Comparison of ENCODE assay signal across 10 mouse cellular contexts in the genomic region with DNA sequence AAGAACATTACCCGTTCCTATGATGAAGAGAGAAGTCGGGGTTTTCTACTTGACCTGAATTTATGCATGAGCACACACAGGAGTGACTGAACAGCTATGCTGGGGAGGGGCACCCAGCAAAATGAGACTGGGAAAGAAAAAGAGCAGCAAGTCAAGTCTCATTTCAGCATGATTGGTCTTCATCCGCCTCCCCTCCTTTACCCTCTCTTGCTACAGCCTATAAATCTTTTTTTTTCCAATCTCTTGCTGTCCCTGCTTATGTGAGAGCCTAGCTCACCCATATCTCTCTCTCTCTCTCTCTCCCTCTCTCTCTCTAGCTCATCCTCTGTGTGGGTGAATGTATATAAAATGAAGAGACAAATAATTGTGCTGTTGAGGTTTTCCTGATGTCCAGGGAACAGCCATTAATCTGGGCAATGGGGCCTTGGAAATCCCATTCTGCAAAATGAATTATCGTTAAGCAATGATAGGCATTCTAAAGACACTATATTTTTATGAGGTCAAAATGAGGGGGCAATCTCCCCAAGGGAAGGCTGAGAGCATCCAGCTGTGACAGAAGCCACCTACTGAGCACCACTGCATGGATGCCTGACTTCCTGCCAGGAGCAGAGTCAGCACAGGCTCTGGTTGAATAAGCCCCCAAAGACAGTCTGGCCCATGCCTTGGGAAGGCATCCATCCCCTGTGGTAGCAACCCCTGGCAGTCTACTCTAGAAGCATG.
A peak's percentile ranks its signal among the peaks of the same experiment; 100 is the strongest.
DNase-seq lines count a peak whose midpoint lies in the region; ATAC-seq lines count a peak whose summit lies in the region.
"Had no signal": no experiment of that assay in that cellular context is flagged by ENCODE, and none has a peak within 500 bp of the region (broad histone marks: within the 10 kb centered on the region; RNA-seq: fewer than 3 reads in every experiment).

No protein-coding gene starts in this region.

- H3K27ac ChIP-seq in embryonic facial prominence, embryonic 11.5 days (replicated peaks; ENCODE audit: low read depth, low read length): no peak overlapping the region
- H3K27ac ChIP-seq in embryonic facial prominence, embryonic 10.5 days (replicated peaks): no peak overlapping the region
- peak overlapping the region; percentile 83 for H3K27ac ChIP-seq in forebrain, embryonic 14.5 days (ENCODE audit: low read depth, low read length)
- peak overlapping the region; percentile 51; the same call in 1 of the 2 replicates for H3K27ac ChIP-seq in neural tube, embryonic 11.5 days (ENCODE audit: low read depth, low read length)
- H3K27ac ChIP-seq in liver, embryonic 12.5 days: no peak overlapping the region
- H3K27ac ChIP-seq: heart, embryonic 13.5 days had no signal

- peaks cover 2% of the 10 kb centered on the region for H3K4me1 ChIP-seq in embryonic facial prominence, embryonic 11.5 days (ENCODE audit: control insufficient read depth, insufficient read depth, low read length)
- peaks cover 80% of the 10 kb centered on the region for H3K4me1 ChIP-seq in embryonic facial prominence, embryonic 10.5 days
- peaks cover 57% of the 10 kb centered on the region for H3K4me1 ChIP-seq in forebrain, embryonic 14.5 days (ENCODE audit: control insufficient read depth, insufficient read depth, low read length)
- peaks cover 69% of the 10 kb centered on the region for H3K4me1 ChIP-seq in neural tube, embryonic 11.5 days (ENCODE audit: control insufficient read depth, insufficient read depth, low read length)
- peaks cover 24% of the 10 kb centered on the region for H3K4me1 ChIP-seq in liver, embryonic 12.5 days

- DNase-seq in embryonic facial prominence, embryonic 11.5 days (ENCODE audit: low spot score): peak; percentile 24
- no peak for DNase-seq in embryonic facial prominence, embryonic 10.5 days (ENCODE audit: low spot score)
- peak; percentile 73 for DNase-seq in forebrain, embryonic 14.5 days (ENCODE audit: low spot score)
- DNase-seq in kidney, postnatal 10 days: peak; percentile 78
- peak; percentile 55 for DNase-seq in neural tube, embryonic 11.5 days (ENCODE audit: low spot score)
- DNase-seq in thymus, postnatal 14 days: no peak
- no peak for DNase-seq in frontal cortex, postnatal 14 days (ENCODE audit: low spot score in 2 of 2)
- DNase-seq: thymus, adult 18-20 months had no signal

- no peak overlapping the region for H3K9ac ChIP-seq in embryonic facial prominence, embryonic 11.5 days (replicated peaks; ENCODE audit: low read length)
- peak overlapping the region; percentile 29; the same call in 1 of the 2 replicates for H3K9ac ChIP-seq in forebrain, embryonic 14.5 days (ENCODE audit: low read length)
- H3K9ac ChIP-seq in neural tube, embryonic 11.5 days (ENCODE audit: low read length): no peak overlapping the region
- no peak overlapping the region for H3K9ac ChIP-seq in liver, embryonic 12.5 days
- H3K9ac ChIP-seq: heart, embryonic 13.5 days had no signal

- no peaks in the 10 kb centered on the region for H3K27me3 ChIP-seq in embryonic facial prominence, embryonic 11.5 days (ENCODE audit: control insufficient read depth, insufficient read depth, low read length)
- H3K27me3 ChIP-seq in embryonic facial prominence, embryonic 10.5 days (replicated peaks; ENCODE audit: low read depth, poor library complexity, severe bottlenecking): no peaks in the 10 kb centered on the region
- H3K27me3 ChIP-seq in forebrain, embryonic 14.5 days (replicated peaks; ENCODE audit: control insufficient read depth, insufficient read depth, low read length): no peaks in the 10 kb centered on the region
- H3K27me3 ChIP-seq in neural tube, embryonic 11.5 days (ENCODE audit: control insufficient read depth, insufficient read depth, low read length): no peaks in the 10 kb centered on the region
- H3K27me3 ChIP-seq in liver, embryonic 12.5 days (replicated peaks): 0 out of 2 replicates have a peak, but pooled peaks cover 7% of the 10 kb centered on the region
- H3K27me3 ChIP-seq: heart, embryonic 13.5 days had no signal

- 59% methylated on average over 4 of the region's 4 CpGs for WGBS in embryonic facial prominence, embryonic 11.5 days
- 52% methylated on average over 4 of the region's 4 CpGs for WGBS in embryonic facial prominence, embryonic 10.5 days
- 25% methylated on average over 4 of the region's 4 CpGs for WGBS in forebrain, embryonic 14.5 days
- 17% methylated on average over 4 of the region's 4 CpGs for WGBS in neural tube, embryonic 11.5 days
- WGBS in liver, embryonic 12.5 days (ENCODE audit: insufficient replicate concordance): 67% methylated on average over 4 of the region's 4 CpGs

- no peak for ATAC-seq in embryonic facial prominence, embryonic 11.5 days (replicated peaks; ENCODE audit: insufficient number of reproducible peaks, low FRiP score, low TSS enrichment, low read depth)
- ATAC-seq in forebrain, embryonic 14.5 days: no peak
- ATAC-seq in neural tube, embryonic 11.5 days (ENCODE audit: insufficient read depth, low FRiP score, low TSS enrichment): peak; percentile 68
- ATAC-seq in liver, embryonic 12.5 days: no peak

- no peak overlapping the region for H3K4me3 ChIP-seq in embryonic facial prominence, embryonic 11.5 days (ENCODE audit: low read depth, low read length)
- no peak overlapping the region for H3K4me3 ChIP-seq in embryonic facial prominence, embryonic 10.5 days
- H3K4me3 ChIP-seq in forebrain, embryonic 14.5 days (ENCODE audit: low read depth, low read length): no peak overlapping the region
- H3K4me3 ChIP-seq in neural tube, embryonic 11.5 days (ENCODE audit: low read depth, low read length): no peak overlapping the region
- H3K4me3 ChIP-seq in liver, embryonic 12.5 days: no peak overlapping the region
- H3K4me3 ChIP-seq: heart, embryonic 13.5 days had no signal

- H3K4me2 ChIP-seq in embryonic facial prominence, embryonic 11.5 days (ENCODE audit: low read depth, low read length): no peak overlapping the region
- peak overlapping the region; percentile 34 for H3K4me2 ChIP-seq in forebrain, embryonic 14.5 days (ENCODE audit: low read length)
- no peak overlapping the region for H3K4me2 ChIP-seq in neural tube, embryonic 11.5 days (ENCODE audit: low read depth)
- H3K4me2 ChIP-seq in liver, embryonic 12.5 days: no peak overlapping the region
- H3K4me2 ChIP-seq: heart, embryonic 13.5 days had no signal

- no peaks in the 10 kb centered on the region for H3K9me3 ChIP-seq in embryonic facial prominence, embryonic 11.5 days (replicated peaks; ENCODE audit: control insufficient read depth, low read length)
- H3K9me3 ChIP-seq in embryonic facial prominence, embryonic 10.5 days: no peaks in the 10 kb centered on the region
- H3K9me3 ChIP-seq in forebrain, embryonic 14.5 days (replicated peaks; ENCODE audit: control insufficient read depth, low read length): no peaks in the 10 kb centered on the region
- H3K9me3 ChIP-seq in neural tube, embryonic 11.5 days (ENCODE audit: control insufficient read depth, low read length): no peaks in the 10 kb centered on the region
- no peaks in the 10 kb centered on the region for H3K9me3 ChIP-seq in liver, embryonic 12.5 days (replicated peaks)
- H3K9me3 ChIP-seq: heart, embryonic 13.5 days had no signal

- no peaks in the 10 kb centered on the region for H3K36me3 ChIP-seq in embryonic facial prominence, embryonic 11.5 days (replicated peaks; ENCODE audit: control insufficient read depth, insufficient read depth, low read depth, low read length)
- H3K36me3 ChIP-seq in embryonic facial prominence, embryonic 10.5 days (replicated peaks): no peaks in the 10 kb centered on the region
- H3K36me3 ChIP-seq in forebrain, embryonic 14.5 days (ENCODE audit: control insufficient read depth, insufficient read depth, low read length): no peaks in the 10 kb centered on the region
- no peaks in the 10 kb centered on the region for H3K36me3 ChIP-seq in neural tube, embryonic 11.5 days (ENCODE audit: control insufficient read depth, insufficient read depth, low read length)
- H3K36me3 ChIP-seq in liver, embryonic 12.5 days: no peaks in the 10 kb centered on the region
- H3K36me3 ChIP-seq: heart, embryonic 13.5 days had no signal

Comparison
In these comparisons a context has a peak if more than half of its experiments do, and no peak if none do; other contexts are left out.
1. DNase-seq: peak in embryonic facial prominence, embryonic 11.5 days (single experiment), forebrain, embryonic 14.5 days (single experiment), kidney, postnatal 10 days (single experiment) and neural tube, embryonic 11.5 days (single experiment); none in embryonic facial prominence, embryonic 10.5 days (single experiment), thymus, postnatal 14 days (single experiment) and frontal cortex, postnatal 14 days (0 of 2).
2. H3K27ac ChIP-seq: peak in forebrain, embryonic 14.5 days (single experiment) and neural tube, embryonic 11.5 days (single experiment); none in embryonic facial prominence, embryonic 11.5 days (single experiment), embryonic facial prominence, embryonic 10.5 days (single experiment) and liver, embryonic 12.5 days (single experiment).